Mouse (Mus musculus) adipocyte (in vitro differentiated cells): ENCODE measurements around the gene Psmc2.

Source experiments
- DNase-seq: peaks from one replicate; pipeline ENCODE4 v3.0.0-alpha.2; 2016; ENCODE audit warnings: low spot score

Psmc2 gene

GRCm38 (mm10) chr5:21785053-21785452, at the start of gene Psmc2, which contains the start of gene Dnajc2:
TSS of gene Psmc2 (plus strand) at chr5:21785283.
TSS of gene Dnajc2 (minus strand) at chr5:21785251.
- DNase-seq = peak; percentile 92

GRCm38 (mm10) chr5:21735584-21735983, 49.5 kb upstream of the Psmc2 start:
- DNase-seq = peak; percentile 81

- no peak for DNase-seq
Observed at GRCm38 (mm10) chr5:21736046-21736445, 49.0 kb upstream of the Psmc2 start.

DNA sequence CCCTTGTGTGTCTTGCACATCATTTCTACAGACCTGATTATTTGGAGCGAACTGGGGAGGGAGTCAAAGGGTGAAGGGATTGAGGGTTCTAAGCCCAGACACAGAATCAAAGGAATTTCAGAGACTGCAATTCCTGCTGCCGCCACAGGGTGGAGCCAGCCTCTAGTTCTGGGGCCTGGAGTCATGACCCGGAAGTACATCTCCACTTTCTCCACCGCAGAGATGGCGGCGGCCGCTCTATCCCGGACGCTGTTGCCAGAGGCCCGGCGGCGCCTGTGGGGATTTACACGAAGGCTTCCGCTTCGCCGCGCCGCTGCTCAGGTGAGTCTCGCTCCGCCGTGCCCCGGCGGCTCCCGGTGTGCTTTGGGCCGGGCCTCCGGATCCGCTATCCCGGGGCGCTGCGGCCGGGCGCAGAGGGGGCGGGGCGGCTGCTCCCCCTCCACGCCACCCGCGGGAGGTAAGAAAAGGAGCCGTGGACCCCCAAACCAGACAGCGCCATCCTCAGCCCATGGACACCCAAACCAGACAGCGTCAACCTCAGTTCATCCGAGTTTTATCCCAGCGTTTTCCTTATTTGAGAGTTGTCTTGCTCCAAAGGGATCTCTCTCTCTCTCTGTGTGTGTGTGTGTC, 48.0 kb upstream of the Psmc2 start, which contains the start of gene Pmpcb:
TSS of gene Pmpcb (plus strand) at position 186 of the 630 bp plus-strand sequence.
- peak; percentile 91 for DNase-seq

DNA sequence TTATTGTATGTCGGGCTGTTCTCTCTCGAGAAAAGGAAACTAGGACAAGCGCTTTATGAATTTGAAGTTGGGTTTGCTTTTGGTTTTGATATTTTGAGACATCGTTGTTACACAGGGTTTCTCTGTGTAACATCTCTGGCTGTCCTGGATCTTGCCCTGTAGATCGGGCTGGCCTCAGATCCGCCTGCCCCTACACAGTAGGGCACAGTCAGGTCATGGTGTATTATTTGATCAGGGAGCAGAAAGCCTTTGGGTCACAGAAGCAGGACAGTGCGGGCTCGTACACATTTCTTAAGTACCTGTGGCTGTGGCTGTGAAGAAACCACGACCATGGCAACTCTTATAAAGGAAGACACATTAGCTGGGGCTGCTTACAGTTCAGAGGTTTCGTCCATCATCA, 47.5 kb upstream of the Psmc2 start:
- no peak for DNase-seq

DNA sequence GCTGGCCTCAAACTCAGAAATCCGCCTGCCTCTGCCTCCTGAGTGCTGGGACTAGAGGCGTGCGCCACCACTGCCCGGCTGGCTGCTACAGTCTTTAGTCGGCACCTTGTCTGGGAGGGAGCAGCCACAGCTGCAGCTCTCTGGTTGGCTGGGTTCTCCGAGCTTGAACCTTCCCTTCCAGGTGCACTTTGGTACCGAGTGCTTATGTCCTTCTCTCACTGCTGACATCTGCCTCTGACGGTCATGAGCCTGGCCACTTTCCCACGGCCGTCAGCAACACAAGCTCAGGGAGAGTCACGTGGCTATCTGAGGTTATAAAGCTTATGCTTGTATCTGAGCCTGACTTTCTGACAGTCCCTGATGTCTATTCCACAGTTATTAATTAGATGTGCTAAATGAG, 46.0 kb upstream of the Psmc2 start:
- no peak for DNase-seq

DNA sequence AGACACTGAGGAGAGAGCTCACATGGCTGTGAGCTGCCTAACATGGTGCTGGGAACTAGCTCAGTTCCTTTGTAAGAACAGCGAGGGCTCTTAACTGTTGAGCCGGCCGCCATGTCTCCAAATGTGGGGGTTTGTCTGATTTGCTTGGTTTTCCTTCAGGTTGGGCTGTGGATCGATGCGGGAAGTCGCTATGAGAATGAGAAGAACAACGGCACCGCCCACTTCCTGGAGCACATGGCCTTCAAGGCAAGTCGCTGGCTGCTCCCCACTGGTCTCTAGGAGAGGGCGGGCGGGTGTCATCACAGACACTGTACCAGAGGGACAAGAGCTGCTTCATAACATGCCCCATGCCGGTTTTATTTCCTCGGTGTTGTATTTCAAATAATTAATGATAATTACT, 45.2 kb upstream of the Psmc2 start:
- no peak for DNase-seq

GRCm38 (mm10) chr5:21743606-21744005, 41.5 kb upstream of the Psmc2 start:
- DNase-seq = no peak

DNA sequence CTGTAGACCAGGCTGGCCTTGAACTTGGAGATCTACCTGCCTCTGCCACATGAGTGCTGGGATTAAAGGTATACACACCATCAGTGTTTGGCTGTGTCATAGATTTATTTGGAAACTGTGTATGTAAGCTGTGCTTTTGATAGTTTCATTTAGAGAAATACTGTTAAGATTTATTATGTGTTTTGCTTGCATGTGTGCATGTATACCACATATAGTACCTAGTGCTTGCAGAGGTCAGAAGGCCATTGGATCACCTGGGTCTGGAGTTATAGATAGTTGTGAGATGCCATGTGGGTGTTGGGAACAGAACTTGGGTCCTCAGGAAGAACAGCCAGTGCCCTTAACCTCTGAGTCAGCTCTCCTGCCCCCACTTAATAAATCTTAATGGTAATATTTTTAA, 40.4 kb upstream of the Psmc2 start:
- no peak for DNase-seq

DNA sequence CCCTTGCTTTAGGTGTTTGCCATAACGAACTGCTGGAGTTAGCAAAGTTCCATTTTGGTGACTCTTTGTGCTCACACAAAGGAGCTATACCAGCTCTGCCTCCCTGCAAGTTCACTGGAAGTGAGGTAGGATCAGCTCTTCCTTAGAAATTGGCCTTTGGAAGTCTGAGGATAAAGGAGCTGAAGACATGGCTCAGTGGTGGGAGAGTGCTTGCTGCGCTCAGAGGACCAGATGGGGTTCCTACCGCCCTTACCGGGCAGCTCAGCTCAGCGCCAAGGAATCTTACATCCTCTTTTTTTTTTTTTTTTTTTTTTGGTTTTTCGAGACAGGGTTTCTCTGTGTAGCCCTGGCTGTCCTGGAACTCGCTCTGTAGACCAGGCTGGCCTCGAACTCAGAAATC, 39.1 kb upstream of the Psmc2 start:
- no peak for DNase-seq

DNA sequence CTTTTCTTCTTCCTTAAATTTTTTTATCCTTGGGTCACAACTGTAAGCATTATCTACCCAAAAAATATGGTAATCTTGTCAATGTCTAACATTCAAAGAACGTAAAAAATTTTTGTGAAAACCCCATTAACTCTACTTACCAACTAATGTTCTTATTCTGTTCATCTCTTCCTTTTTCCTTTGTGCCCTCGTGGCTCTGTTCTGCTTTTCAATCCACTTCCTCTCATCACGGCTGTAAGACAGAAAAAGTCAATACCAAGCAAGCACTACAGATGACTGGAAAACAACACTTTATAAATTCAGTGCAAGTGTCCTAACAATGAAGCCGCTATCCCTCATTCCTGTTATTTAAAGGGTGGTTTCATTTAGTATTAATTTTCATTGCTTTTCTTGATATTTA, 16.6 kb upstream of the Psmc2 start:
- DNase-seq = no peak

GRCm38 (mm10) chr5:21769841-21770240, 15.2 kb upstream of the Psmc2 start:
- no peak for DNase-seq

DNA sequence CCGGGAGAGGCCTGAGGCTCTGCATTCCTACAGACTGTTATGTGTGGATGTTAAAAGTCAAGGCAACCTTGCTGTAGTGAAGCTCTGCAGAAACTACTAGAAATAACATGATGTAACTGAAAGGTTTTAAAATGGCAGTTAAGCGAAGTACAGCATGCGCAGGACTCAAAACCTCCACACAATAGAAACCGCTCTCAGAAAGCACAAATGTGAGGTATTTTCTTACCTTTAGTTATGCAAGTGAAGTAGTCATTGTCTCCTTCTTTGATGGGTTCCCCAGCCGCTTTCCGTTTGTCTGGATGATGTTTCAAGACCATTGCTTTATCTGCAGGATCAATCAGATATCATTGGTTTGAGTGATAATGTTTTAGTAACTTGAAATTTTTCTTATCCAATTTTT, 8.6 kb upstream of the Psmc2 start:
- no peak for DNase-seq

DNA sequence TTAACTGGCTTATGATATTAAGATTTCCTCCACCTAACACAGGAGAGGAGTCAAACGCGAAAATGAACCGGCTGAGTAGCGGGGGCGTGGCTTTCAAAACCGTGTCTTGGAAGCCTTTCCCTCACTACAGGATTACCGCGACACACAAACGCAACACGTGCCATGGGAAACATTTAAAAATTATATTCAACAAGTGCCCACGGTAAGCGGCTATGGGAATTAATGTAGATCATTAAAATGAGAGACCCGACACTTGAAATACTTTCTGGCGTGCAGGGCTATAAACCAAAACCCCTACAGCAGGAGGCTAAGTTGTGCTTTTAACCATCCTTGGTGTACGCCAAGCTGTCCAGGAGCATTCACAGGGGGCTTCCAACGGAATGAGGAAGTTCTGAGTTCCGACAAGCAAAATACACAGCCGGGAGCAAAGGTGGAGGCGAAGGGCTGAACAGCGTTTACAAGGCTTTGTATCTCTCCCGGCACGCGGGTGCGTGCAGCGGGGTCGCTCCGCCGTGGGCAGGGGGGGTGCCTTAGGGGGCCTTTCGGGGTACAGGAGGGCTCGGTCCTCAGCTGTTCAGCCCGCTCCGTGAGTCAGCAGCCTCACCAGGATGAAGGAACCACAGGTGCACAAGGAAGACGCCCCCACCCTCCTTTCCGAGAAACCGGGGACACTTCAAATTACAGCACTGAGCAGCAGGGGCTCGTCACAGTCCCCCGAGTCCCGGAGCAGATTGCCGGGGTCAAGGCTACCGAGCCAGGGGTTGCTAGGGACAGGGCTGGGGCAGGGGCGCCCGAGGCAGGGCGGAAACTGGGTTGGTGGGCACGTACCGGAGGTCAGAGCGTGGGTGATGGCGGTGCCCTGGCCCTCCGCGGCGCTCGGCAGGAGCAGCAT, 676 bp upstream of the Psmc2 start:
- DNase-seq = peak; percentile 41

- DNase-seq = peak; percentile 16
Observed at GRCm38 (mm10) chr5:21785776-21786175, 693 bp downstream of the Psmc2 start.

GRCm38 (mm10) chr5:21786258-21787185, 1.4 kb downstream of the Psmc2 start:
- peak; percentile 92 for DNase-seq

DNA sequence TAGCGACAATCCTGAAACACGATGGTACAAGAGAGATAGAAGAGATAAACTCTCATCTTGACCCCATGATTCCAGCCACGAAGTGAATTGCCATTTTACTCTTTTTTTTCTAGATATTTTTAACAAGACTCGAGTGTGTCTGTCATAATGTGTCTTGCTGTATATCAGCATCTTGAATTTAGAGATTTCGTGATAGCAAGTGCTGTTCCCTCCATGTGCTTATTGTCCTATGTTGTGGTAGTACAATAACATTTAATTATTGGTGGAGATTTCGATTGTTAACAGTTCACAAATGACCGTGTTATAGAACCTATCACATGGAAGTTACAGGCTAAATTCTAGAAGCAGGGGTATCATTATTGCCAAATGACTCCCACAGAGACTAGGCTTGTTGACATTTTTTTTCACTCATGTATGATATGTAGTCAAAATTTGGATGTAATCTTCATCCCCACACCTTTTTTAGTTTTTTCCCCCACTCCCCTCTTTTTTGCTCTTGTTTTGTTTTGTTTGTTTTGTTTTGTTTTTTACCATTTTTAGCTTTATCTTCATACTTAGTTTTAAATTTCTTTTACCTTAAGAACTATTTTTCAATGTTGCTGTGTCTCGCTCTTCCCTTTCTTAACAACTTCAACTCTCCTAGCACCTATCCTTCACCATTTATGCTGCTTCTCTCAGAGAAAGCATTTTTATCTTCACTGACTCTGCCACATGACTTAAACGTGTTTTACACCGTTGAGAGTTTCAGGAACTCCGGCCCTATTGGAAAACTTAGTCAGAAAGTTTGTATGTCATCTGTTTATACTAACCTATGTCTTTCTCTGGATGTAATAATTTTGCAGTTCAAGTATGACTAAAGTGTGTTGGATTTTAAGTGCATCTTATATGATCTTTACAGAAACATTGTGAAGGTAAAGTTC, 2.4 kb downstream of the Psmc2 start:
- no peak for DNase-seq

GRCm38 (mm10) chr5:21789061-21789460, 4.0 kb downstream of the Psmc2 start:
- DNase-seq = no peak

DNA sequence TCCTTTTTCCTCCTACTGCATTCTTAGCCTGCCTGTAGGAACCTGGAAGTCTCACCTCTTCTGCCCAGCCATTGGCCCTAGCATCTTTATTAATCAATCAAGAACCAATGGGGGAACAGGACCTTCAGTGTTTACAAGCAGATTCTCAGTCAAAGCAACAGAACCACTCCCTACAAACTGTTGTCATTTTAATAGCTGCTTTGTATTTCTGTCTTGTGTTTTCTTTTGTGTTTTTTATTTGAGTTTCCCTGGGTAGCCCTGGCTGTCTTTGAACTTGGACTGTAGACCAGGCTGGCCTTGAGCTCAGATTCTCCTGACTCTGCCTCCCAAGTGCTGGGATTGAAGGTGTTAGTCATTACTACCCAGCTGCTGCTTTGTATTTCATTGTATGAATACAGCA, 7.1 kb downstream of the Psmc2 start:
- no peak for DNase-seq

DNA sequence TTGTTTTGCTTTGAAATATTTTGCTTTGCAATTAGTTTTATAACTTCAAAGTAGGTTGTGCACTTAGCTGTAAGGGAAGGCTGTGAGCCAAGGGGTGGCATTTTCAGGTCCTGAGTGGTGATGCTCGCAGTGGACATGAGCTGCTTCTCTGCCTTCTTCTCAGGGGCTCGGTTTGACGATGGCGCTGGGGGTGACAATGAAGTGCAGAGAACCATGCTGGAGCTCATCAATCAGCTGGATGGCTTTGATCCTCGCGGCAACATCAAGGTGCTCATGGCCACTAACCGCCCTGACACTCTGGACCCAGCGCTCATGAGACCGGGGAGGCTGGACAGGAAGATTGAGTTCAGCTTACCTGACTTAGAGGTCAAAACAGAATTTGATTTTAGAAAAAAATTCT, 17.8 kb downstream of the Psmc2 start:
- no peak for DNase-seq

DNA sequence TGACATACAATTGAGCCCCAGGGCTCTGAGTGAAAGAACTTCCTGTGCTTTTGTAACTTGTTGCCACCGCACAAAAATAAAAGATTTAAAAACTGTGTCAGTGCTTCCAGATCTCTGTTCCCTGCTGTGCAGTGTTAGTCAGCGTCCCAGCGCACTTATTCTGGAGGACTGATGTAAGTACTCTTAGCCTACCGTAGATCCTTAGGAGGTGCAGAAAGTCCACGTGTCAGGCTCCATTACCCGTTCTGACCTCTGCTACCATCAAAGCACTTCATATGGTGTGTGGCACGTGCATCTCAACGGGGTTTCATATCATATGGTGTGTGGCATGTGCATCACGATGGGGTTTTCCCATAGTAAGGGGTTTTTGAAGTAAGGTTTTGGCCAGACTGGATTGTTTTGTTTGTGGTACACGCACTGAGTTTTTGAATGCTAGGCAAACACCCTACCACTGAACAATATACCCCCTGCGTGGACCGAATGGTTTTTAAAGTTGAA, 18.7 kb downstream of the Psmc2 start:
- DNase-seq = no peak
